Mouse (Mus musculus): ENCODE measurements around the gene Pou2f2. TPM values are rescaled to one million over a fixed set of nuclear protein-coding genes. Genes with fewer than 3 reads are reported as not detected.

Gene Pou2f2
- total and polyA plus RNA-seq, 3 experiments = 8.9 to 102 (median 46.1) TPM

GRCm38 (mm10) chr7:25209161-25209622, 29.7 kb upstream of the Pou2f2 start:
- Histone ChIP-seq H3K9ac (ENCODE audit: insufficient read depth, low read depth) (no peak overlapping the region), H3K36me3 (replicated peaks in 1 of 2; ENCODE audit: control insufficient read depth in 1 of 2, insufficient read depth in 1 of 2, low read length in 1 of 2) (peaks cover 21 to 64% of the 10 kb centered on the region in 2 experiments), H3K4me3 (replicated peaks in 1 of 3; ENCODE audit: low read depth in 2 of 3, low read length in 2 of 3, poor library complexity in 1 of 3) (peak overlapping the region in 1 of 3 experiments; percentile 30), H3K79me2 (replicated peaks; ENCODE audit: control insufficient read depth, extremely low read depth, insufficient read depth, poor library complexity, severe bottlenecking) (no peaks in the 10 kb centered on the region), H3K9me3 (replicated peaks; ENCODE audit: low read length) (no peaks in the 10 kb centered on the region), H3K27ac (ENCODE audit: insufficient read depth, low read depth) (no peak overlapping the region), H3K27me3 (replicated peaks) (no peaks in the 10 kb centered on the region), H3K4me2 (ENCODE audit: insufficient read depth, low read depth, poor library complexity, severe bottlenecking) (no peak overlapping the region), H3K4me1 (ENCODE audit: control insufficient read depth in 1 of 2, insufficient read depth in 2 of 2) (peaks cover 23 to 60% of the 10 kb centered on the region in 2 experiments)
- TF ChIP-seq JUND (conservative IDR thresholded peaks at IDR 0.05; ENCODE audit: low read depth, low read length) (no peak), PAX5 (IDR thresholded peaks at IDR 0.05; ENCODE audit: low read length) (no peak), RCOR1 (conservative IDR thresholded peaks at IDR 0.05; ENCODE audit: low read depth, low read length) (no peak)
- peak; percentile 45 for DNase-seq (ENCODE audit: extremely low read depth)
- in situ Hi-C loops (cut with MboI; ENCODE audit: low pct_ligation_motif_present, low pct_unique_long_range_greater_than_20kb, low sequenced_read_pairs) = no loop called here
- dilution Hi-C loops (cut with MboI; ENCODE audit: extremely low pct_ligation_motif_present, extremely low pct_unique_long_range_greater_than_20kb, low sequenced_read_pairs) = no loop called here

- no peaks in the 10 kb centered on the region for H3K27me3 ChIP-seq (replicated peaks)
- H3K36me3 ChIP-seq (replicated peaks in 1 of 2; ENCODE audit: control insufficient read depth in 1 of 2, insufficient read depth in 1 of 2, low read length in 1 of 2) = peaks cover 35 to 77% of the 10 kb centered on the region in 2 experiments
- no peak overlapping the region for H3K9ac ChIP-seq (ENCODE audit: insufficient read depth, low read depth)
- peak; percentile 33 for DNase-seq (ENCODE audit: extremely low read depth)
- peaks cover 23 to 63% of the 10 kb centered on the region in 2 experiments for H3K4me1 ChIP-seq (ENCODE audit: control insufficient read depth in 1 of 2, insufficient read depth in 2 of 2)
- no peak overlapping the region for H3K4me2 ChIP-seq (ENCODE audit: insufficient read depth, low read depth, poor library complexity, severe bottlenecking)
- no peak for TF ChIP-seq ZC3H11A (IDR thresholded peaks at IDR 0.05; ENCODE audit: low read depth, low read length)
- TF ChIP-seq POLR2A (IDR thresholded peaks at IDR 0.05; ENCODE audit: low read depth, low read length) = 0 out of 2 replicates have a peak, but pooled peaks have one; percentile 12
- TF ChIP-seq HCFC1 (IDR thresholded peaks at IDR 0.05; ENCODE audit: low read depth, low read length) = peak; percentile 25; the same call in 1 of the 2 replicates
- H3K79me2 ChIP-seq (replicated peaks; ENCODE audit: control insufficient read depth, extremely low read depth, insufficient read depth, poor library complexity, severe bottlenecking) = no peaks in the 10 kb centered on the region
- in situ Hi-C loops (cut with MboI; ENCODE audit: low pct_ligation_motif_present, low pct_unique_long_range_greater_than_20kb, low sequenced_read_pairs) = no loop called here
- no peaks in the 10 kb centered on the region for H3K9me3 ChIP-seq (replicated peaks; ENCODE audit: low read length)
- no peak overlapping the region for H3K27ac ChIP-seq (ENCODE audit: insufficient read depth, low read depth)
- dilution Hi-C loops (cut with MboI; ENCODE audit: extremely low pct_ligation_motif_present, extremely low pct_unique_long_range_greater_than_20kb, low sequenced_read_pairs) = no loop called here
- H3K4me3 ChIP-seq (replicated peaks in 1 of 3; ENCODE audit: low read depth in 2 of 3, low read length in 2 of 3, poor library complexity in 1 of 3) = peak overlapping the region; percentile 27 to 63 (median 41)
Measured at GRCm38 (mm10) chr7:25206094-25206830, 26.7 kb upstream of the Pou2f2 start.

GRCm38 (mm10) chr7:25205355-25206093, 26.0 kb upstream of the Pou2f2 start:
- H3K4me3 ChIP-seq (replicated peaks in 1 of 3; ENCODE audit: low read depth in 2 of 3, low read length in 2 of 3, poor library complexity in 1 of 3) = peak overlapping the region; percentile 27 to 63 (median 41)
- 0 out of 2 replicates have a peak overlapping the region, but pooled peaks have one; percentile 17 for H3K4me2 ChIP-seq (ENCODE audit: insufficient read depth, low read depth, poor library complexity, severe bottlenecking)
- H3K9me3 ChIP-seq (replicated peaks; ENCODE audit: low read length) = no peaks in the 10 kb centered on the region
- H3K79me2 ChIP-seq (replicated peaks; ENCODE audit: control insufficient read depth, extremely low read depth, insufficient read depth, poor library complexity, severe bottlenecking) = no peaks in the 10 kb centered on the region
- no peak overlapping the region; the same call in 1 of the 2 replicates for H3K27ac ChIP-seq (ENCODE audit: insufficient read depth, low read depth)
- peak overlapping the region; percentile 31; the same call in 1 of the 2 replicates for H3K9ac ChIP-seq (ENCODE audit: insufficient read depth, low read depth)
- TF ChIP-seq ETS1 (conservative IDR thresholded peaks at IDR 0.05; ENCODE audit: low read depth, low read length) (no peak), USF1 (IDR thresholded peaks at IDR 0.05; ENCODE audit: low read depth, low read length) (peak; percentile 49), PAX5 (IDR thresholded peaks at IDR 0.05; ENCODE audit: low read length) (no peak), ELF1 (IDR thresholded peaks at IDR 0.05; ENCODE audit: low read depth, low read length) (peak; percentile 69; the same call in 1 of the 2 replicates), TCF12 (IDR thresholded peaks at IDR 0.05; ENCODE audit: low read depth, low read length) (0 out of 2 replicates have a peak, but pooled peaks have one; percentile 18), CHD1 (IDR thresholded peaks at IDR 0.05; ENCODE audit: low read depth, low read length) (no peak), EP300 (IDR thresholded peaks at IDR 0.05; ENCODE audit: low read length) (peak; percentile 49), MAZ (IDR thresholded peaks at IDR 0.05; ENCODE audit: low read depth, low read length) (0 out of 2 replicates have a peak, but pooled peaks have one; percentile 41)
- peaks cover 23 to 61% of the 10 kb centered on the region in 2 experiments for H3K4me1 ChIP-seq (ENCODE audit: control insufficient read depth in 1 of 2, insufficient read depth in 2 of 2)
- in situ Hi-C loops (cut with MboI; ENCODE audit: low pct_ligation_motif_present, low pct_unique_long_range_greater_than_20kb, low sequenced_read_pairs) (no loop called here), dilution Hi-C loops (cut with MboI; ENCODE audit: extremely low pct_ligation_motif_present, extremely low pct_unique_long_range_greater_than_20kb, low sequenced_read_pairs) (no loop called here)
- no peaks in the 10 kb centered on the region for H3K27me3 ChIP-seq (replicated peaks)
- DNase-seq (ENCODE audit: extremely low read depth) = peak; percentile 65
- peaks cover 28 to 76% of the 10 kb centered on the region in 2 experiments for H3K36me3 ChIP-seq (replicated peaks in 1 of 2; ENCODE audit: control insufficient read depth in 1 of 2, insufficient read depth in 1 of 2, low read length in 1 of 2)
